Mouse (Mus musculus) forebrain, embryonic 15.5 days (tissue): ENCODE data around the gene Trim68. TPM values are rescaled to one million over a fixed set of nuclear protein-coding genes. Genes with fewer than 3 reads are reported as not detected.

Experiments
- ATAC-seq: fragments of 200-750 bp; cut with Nextera tagmentation; replicated peaks from 2 replicates; pipeline ENCODE4 v1.8.0; 2017; ENCODE audit warnings: mild to moderate bottlenecking, moderate TSS enrichment, moderate library complexity
- H3K27ac ChIP-seq: fragments of 300-500 bp; sonication (generic); replicated peaks from 2 replicates; pipeline ENCODE4 v1.5.1; 2015; ENCODE audit warnings: mild to moderate bottlenecking, inconsistent platforms
- H3K27me3 ChIP-seq: fragments of 300-500 bp; sonication (generic); 2 replicates; pipeline ENCODE4 v1.6.1; 2015; ENCODE audit warnings: inconsistent platforms
- H3K36me3 ChIP-seq: fragments of 300-500 bp; sonication (generic); 2 replicates; pipeline ENCODE4 v1.6.1; 2015; ENCODE audit warnings: mild to moderate bottlenecking, inconsistent platforms
- H3K4me1 ChIP-seq: fragments of 300-500 bp; sonication (generic); 2 replicates; pipeline ENCODE4 v1.6.1; 2015; ENCODE audit warnings: inconsistent platforms
- H3K4me2 ChIP-seq: fragments of 300-500 bp; sonication (generic); replicated peaks from 2 replicates; pipeline ENCODE4 v1.6.1; 2015; ENCODE audit warnings: mild to moderate bottlenecking, inconsistent platforms
- H3K4me3 ChIP-seq: fragments of 300-500 bp; sonication (generic); 2 replicates; pipeline ENCODE4 v1.5.1; 2015; ENCODE audit warnings: mild to moderate bottlenecking, inconsistent platforms
- H3K9ac ChIP-seq: fragments of 300-500 bp; sonication (generic); replicated peaks from 2 replicates; pipeline ENCODE4 v1.6.1; 2015; ENCODE audit warnings: mild to moderate bottlenecking, inconsistent platforms
- H3K9me3 ChIP-seq: fragments of 300-500 bp; sonication (generic); 2 replicates; pipeline ENCODE4 v1.6.1; 2016; ENCODE audit warnings: inconsistent platforms
- WGBS: fragments of 180-500 bp; shearing (Covaris S2); methylation state at CpG from one replicate; pipeline ENCODE4 v1.1.7; 2015; ENCODE audit warnings: mixed read lengths; 5-methylcytosine and 5-hydroxymethylcytosine counted together
- polyA plus RNA-seq: library from polyadenylated mRNA; unstranded; fragments of >200 nt; fragmentation: Nextera tagmentation; extraction: Ambion mirVana; gene quantifications from 2 replicates; pipeline ENCODE4 v1.2.1, GENCODE M21; 2015

Trim68 gene
- 6.6 and 6.7 TPM in 2 replicates for polyA plus RNA-seq

DNA sequence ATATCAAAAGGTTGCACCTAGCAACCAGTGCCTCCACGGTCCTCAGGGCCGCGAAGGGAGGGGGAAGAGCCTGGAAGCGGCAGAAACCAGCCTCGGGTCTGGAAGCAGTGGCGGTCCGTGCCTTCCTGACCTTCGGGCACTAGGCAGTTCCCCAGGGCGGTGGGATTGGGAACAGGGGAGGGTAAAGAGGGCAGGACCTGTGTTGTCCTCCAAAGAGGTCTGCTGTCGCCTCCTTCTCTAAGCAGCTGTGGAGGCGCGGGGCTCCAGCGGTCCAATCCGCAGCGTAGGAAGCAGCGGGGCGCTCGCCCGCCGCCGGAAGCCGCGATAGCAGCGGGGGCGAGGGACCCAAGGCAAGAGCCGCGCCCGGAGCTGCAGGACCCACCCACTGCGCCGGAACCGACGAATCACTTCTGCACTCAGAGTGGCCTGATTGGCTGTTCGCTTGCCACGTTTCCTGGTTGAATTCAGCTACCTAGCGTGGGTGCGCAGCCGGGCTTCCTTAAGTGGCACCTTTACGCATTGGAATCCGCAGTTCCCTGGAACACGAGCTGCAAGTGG is at the start of gene Trim68:
Trim68 (minus strand) TSS at position 384 of the 558 bp plus-strand sequence.
- Histone ChIP-seq H3K27me3 (no peaks in the 10 kb centered on the region), H3K27ac (peak within 1 kb of the TSS; percentile 56; the same call in 1 of the 2 replicates), H3K9me3 (no peaks in the 10 kb centered on the region), H3K9ac (peak within 1 kb of the TSS; percentile 72), H3K4me1 (0 out of 2 replicates have a peak, but pooled peaks cover 4% of the 10 kb centered on the region), H3K36me3 (no peaks in the 10 kb centered on the region), H3K4me3 (peak within 1 kb of the TSS; percentile 63), H3K4me2 (peak within 1 kb of the TSS; percentile 85)
- WGBS: under 1% methylated on average over 40 of the region's 40 CpGs
- ATAC-seq: peak; percentile 99

GRCm38 (mm10) chr7:102733793-102734192 is 46.7 kb upstream of the Trim68 start:
- no peak overlapping the region for H3K27ac ChIP-seq
- ATAC-seq: no peak
- no peaks in the 10 kb centered on the region for H3K9me3 ChIP-seq
- 94% methylated on average over 1 of the region's 1 CpGs for WGBS
- H3K27me3 ChIP-seq: no peaks in the 10 kb centered on the region
- no peak overlapping the region for H3K4me2 ChIP-seq
- no peaks in the 10 kb centered on the region for H3K36me3 ChIP-seq
- no peak overlapping the region for H3K4me3 ChIP-seq
- H3K4me1 ChIP-seq: no peaks in the 10 kb centered on the region
- no peak overlapping the region for H3K9ac ChIP-seq

- H3K27me3 ChIP-seq: no peaks in the 10 kb centered on the region
- no peak within 1 kb of the TSS for H3K9ac ChIP-seq
- H3K27ac ChIP-seq: no peak within 1 kb of the TSS
- H3K4me2 ChIP-seq: no peak within 1 kb of the TSS
- ATAC-seq: no peak
- H3K4me3 ChIP-seq: no peak within 1 kb of the TSS
- H3K36me3 ChIP-seq: no peaks in the 10 kb centered on the region
- no peaks in the 10 kb centered on the region for H3K9me3 ChIP-seq
- H3K4me1 ChIP-seq: no peaks in the 10 kb centered on the region
These were observed 40.3 kb upstream of the Trim68 start, which contains the start of gene Olfr559 for GRCm38 (mm10) chr7:102727391-102727790. TSS of gene Olfr559 (minus strand) at chr7:102727491.

DNA sequence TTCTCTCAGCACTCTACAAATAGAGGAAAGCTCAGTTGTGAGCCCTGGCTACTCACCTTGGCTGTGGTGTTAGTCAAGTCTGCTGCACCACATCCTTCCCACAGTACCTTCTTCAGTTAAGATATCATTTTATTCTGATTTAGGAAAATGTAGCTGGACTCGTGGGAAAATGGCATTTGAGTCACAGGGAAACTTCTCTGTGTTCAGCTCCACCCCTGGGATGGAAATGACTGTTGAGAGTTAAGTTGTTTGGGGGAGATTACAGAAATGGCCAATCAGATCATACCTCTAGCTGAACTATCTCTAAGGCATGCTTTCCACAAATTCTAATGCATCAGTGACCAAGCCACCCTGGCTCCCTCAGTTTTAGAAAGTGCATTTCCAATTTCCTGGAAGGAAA is 31.8 kb upstream of the Trim68 start, which contains the start of gene Olfr33:
Olfr33 (minus strand) TSS at position 101 of the 400 bp plus-strand sequence.
- H3K4me2 ChIP-seq: no peak within 1 kb of the TSS
- H3K36me3 ChIP-seq: no peaks in the 10 kb centered on the region
- H3K9me3 ChIP-seq: no peaks in the 10 kb centered on the region
- no peaks in the 10 kb centered on the region for H3K27me3 ChIP-seq
- no peak within 1 kb of the TSS for H3K27ac ChIP-seq
- no peak within 1 kb of the TSS for H3K9ac ChIP-seq
- H3K4me1 ChIP-seq: no peaks in the 10 kb centered on the region
- ATAC-seq: no peak
- H3K4me3 ChIP-seq: no peak within 1 kb of the TSS
- 38% methylated on average over 1 of the region's 1 CpGs for WGBS

- Histone ChIP-seq H3K4me2 (no peak within 1 kb of the TSS), H3K36me3 (no peaks in the 10 kb centered on the region), H3K27me3 (no peaks in the 10 kb centered on the region), H3K27ac (no peak within 1 kb of the TSS), H3K9me3 (no peaks in the 10 kb centered on the region), H3K4me1 (no peaks in the 10 kb centered on the region), H3K4me3 (no peak within 1 kb of the TSS), H3K9ac (no peak within 1 kb of the TSS)
- no peak for ATAC-seq
These were observed 14.8 kb upstream of the Trim68 start, which contains the start of gene Olfr558 for GRCm38 (mm10) chr7:102701915-102702314. TSS of gene Olfr558 (plus strand) at chr7:102702215.

GRCm38 (mm10) chr7:102698461-102698860 is 11.3 kb upstream of the Trim68 start:
- Histone ChIP-seq H3K4me1 (no peaks in the 10 kb centered on the region), H3K36me3 (no peaks in the 10 kb centered on the region), H3K9ac (no peak overlapping the region), H3K27ac (no peak overlapping the region), H3K27me3 (no peaks in the 10 kb centered on the region), H3K4me3 (no peak overlapping the region), H3K4me2 (no peak overlapping the region), H3K9me3 (no peaks in the 10 kb centered on the region)
- no peak for ATAC-seq
- WGBS: 88% methylated on average over 7 of the region's 7 CpGs

- Histone ChIP-seq H3K9me3 (no peaks in the 10 kb centered on the region), H3K4me2 (no peak within 1 kb of the TSS), H3K27ac (no peak within 1 kb of the TSS), H3K27me3 (no peaks in the 10 kb centered on the region), H3K4me3 (no peak within 1 kb of the TSS), H3K36me3 (no peaks in the 10 kb centered on the region), H3K4me1 (no peaks in the 10 kb centered on the region), H3K9ac (no peak within 1 kb of the TSS)
- no peak for ATAC-seq
- 81% methylated on average over 5 of the region's 5 CpGs for WGBS
These were observed 8.4 kb upstream of the Trim68 start, which contains the start of gene Olfr557 for GRCm38 (mm10) chr7:102695358-102696125. TSS of gene Olfr557 (plus strand) at chr7:102695910.

GRCm38 (mm10) chr7:102681916-102682315 is 5.2 kb downstream of the Trim68 start:
- Histone ChIP-seq H3K36me3 (no peaks in the 10 kb centered on the region), H3K27ac (no peak overlapping the region), H3K4me2 (no peak overlapping the region), H3K4me1 (no peaks in the 10 kb centered on the region), H3K9ac (no peak overlapping the region), H3K27me3 (no peaks in the 10 kb centered on the region), H3K4me3 (no peak overlapping the region), H3K9me3 (no peaks in the 10 kb centered on the region)
- WGBS: 98% methylated on average over 1 of the region's 1 CpGs
- ATAC-seq: no peak

DNA sequence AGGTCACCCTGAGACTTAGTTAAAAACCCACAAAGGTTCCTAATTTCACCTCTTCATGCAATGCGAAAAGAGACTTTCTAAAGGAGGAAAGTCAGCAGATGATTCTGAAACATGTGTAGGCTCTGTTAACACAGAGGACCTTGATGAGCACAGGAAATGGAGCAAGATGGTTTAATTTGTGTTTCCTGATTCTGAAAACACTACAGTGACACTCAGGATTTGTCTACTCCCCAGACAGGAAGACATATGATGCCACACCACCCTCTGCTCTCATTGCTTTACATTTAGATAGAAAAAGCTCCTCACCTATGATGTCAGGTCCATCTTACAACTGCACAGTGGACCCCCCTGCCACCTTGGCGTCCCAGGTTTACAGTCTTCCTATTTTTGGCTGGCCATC is 10.9 kb downstream of the Trim68 start:
- H3K4me2 ChIP-seq: no peak overlapping the region

GRCm38 (mm10) chr7:102665378-102665777 is 21.7 kb downstream of the Trim68 start:
- no peak overlapping the region for H3K27ac ChIP-seq
- H3K4me3 ChIP-seq: no peak overlapping the region
- H3K36me3 ChIP-seq: no peaks in the 10 kb centered on the region
- no peaks in the 10 kb centered on the region for H3K27me3 ChIP-seq
- H3K4me2 ChIP-seq: no peak overlapping the region
- H3K9me3 ChIP-seq: no peaks in the 10 kb centered on the region
- no peak for ATAC-seq
- H3K9ac ChIP-seq: no peak overlapping the region
- H3K4me1 ChIP-seq: no peaks in the 10 kb centered on the region
- WGBS: 54% methylated on average over 2 of the region's 2 CpGs

More for the DNA sequence above, 10.9 kb downstream of the Trim68 start:
- Histone ChIP-seq H3K27me3 (no peaks in the 10 kb centered on the region), H3K9ac (no peak overlapping the region), H3K4me1 (no peaks in the 10 kb centered on the region), H3K27ac (no peak overlapping the region), H3K9me3 (no peaks in the 10 kb centered on the region), H3K4me3 (no peak overlapping the region), H3K36me3 (no peaks in the 10 kb centered on the region)
- 82% methylated on average over 2 of the region's 2 CpGs for WGBS
- no peak for ATAC-seq

DNA sequence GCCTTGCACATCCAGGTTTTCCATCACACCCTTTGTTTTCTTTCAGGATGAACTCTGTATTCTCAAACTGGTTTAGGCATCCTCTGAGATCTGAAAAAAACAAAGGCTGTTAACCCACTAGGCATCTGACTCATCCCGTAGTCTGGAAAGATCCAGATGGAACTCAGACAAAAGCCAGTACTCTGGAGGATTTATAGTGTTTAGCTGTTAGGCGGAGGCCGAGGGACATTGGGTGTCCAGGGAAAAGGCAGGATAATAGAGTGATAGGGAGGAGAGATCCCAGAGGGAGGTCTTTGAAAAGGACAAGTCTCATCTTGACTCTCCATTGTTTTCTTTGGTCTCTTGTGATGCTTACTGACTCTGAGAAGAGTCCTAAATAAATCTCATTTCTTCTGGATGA is 22.5 kb downstream of the Trim68 start, which contains the start of gene Olfr556:
Olfr556 (plus strand) TSS at position 301 of the 400 bp plus-strand sequence.
- no peak within 1 kb of the TSS for H3K4me3 ChIP-seq
- H3K4me1 ChIP-seq: no peaks in the 10 kb centered on the region
- no peaks in the 10 kb centered on the region for H3K27me3 ChIP-seq
- 60% methylated on average over 3 of the region's 3 CpGs for WGBS
- H3K9ac ChIP-seq: no peak within 1 kb of the TSS
- H3K4me2 ChIP-seq: no peak within 1 kb of the TSS
- no peak within 1 kb of the TSS for H3K27ac ChIP-seq
- H3K9me3 ChIP-seq: no peaks in the 10 kb centered on the region
- ATAC-seq: no peak
- H3K36me3 ChIP-seq: no peaks in the 10 kb centered on the region

- Histone ChIP-seq H3K36me3 (no peaks in the 10 kb centered on the region), H3K27me3 (no peaks in the 10 kb centered on the region), H3K4me3 (no peak within 1 kb of the TSS), H3K27ac (no peak within 1 kb of the TSS), H3K9ac (no peak within 1 kb of the TSS), H3K9me3 (no peaks in the 10 kb centered on the region), H3K4me1 (no peaks in the 10 kb centered on the region), H3K4me2 (no peak within 1 kb of the TSS)
- no peak for ATAC-seq
- WGBS: 79% methylated on average over 1 of the region's 1 CpGs
These were observed 28.6 kb downstream of the Trim68 start, which contains the start of gene Olfr555 for GRCm38 (mm10) chr7:102658523-102658922. TSS of gene Olfr555 (plus strand) at chr7:102658823.
